ENCODE assay signal across 9 mouse cellular contexts in the genomic region with DNA sequence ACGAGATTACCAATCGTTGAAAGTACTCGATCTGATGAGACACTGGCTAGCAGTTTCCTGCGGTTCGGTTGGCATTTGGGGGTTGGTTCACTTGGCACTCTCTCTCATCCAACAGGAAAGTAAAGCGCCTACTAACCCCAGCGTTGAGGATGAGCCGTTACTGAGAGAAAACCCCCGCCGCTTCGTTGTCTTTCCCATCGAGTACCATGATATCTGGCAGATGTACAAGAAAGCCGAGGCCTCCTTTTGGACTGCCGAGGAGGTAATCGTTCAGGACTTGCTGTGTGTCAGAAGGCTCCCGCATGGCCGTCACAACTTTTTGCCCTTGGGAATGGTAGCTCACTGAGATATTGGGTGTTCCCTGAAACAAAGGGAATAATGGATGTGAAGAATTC. TPM values are rescaled to one million over a fixed set of nuclear protein-coding genes. Genes with fewer than 3 reads are reported as not detected.
DNase-seq lines count a peak whose midpoint lies in the region; ATAC-seq and TF ChIP-seq lines count a peak whose summit lies in the region.
"Had no signal": no experiment of that assay in that cellular context is flagged by ENCODE, and none has a peak within 500 bp of the region (broad histone marks: within the 10 kb centered on the region; RNA-seq: fewer than 3 reads in every experiment).

No protein-coding gene starts in this region.

- peaks cover 36% of the 10 kb centered on the region for H3K36me3 ChIP-seq in heart, embryonic 14.5 days (ENCODE audit: control insufficient read depth, insufficient read depth, low read length)
- H3K36me3 ChIP-seq in ES-E14 (ENCODE audit: control insufficient read depth, insufficient read depth, low read length, poor library complexity, severe bottlenecking), result peaks cover 35% of the 10 kb centered on the region
- no peaks in the 10 kb centered on the region; the same call in 1 of the 2 replicates for H3K36me3 ChIP-seq in forebrain, postnatal 0 days (ENCODE audit: insufficient read depth)
- H3K36me3 ChIP-seq in macrophage (ENCODE audit: inconsistent target), result no peaks in the 10 kb centered on the region

- peaks cover 11 to 49% of the 10 kb centered on the region in 2 experiments for H3K4me1 ChIP-seq in heart, embryonic 14.5 days (ENCODE audit: control insufficient read depth in 2 of 2, insufficient read depth in 2 of 2, low read length in 2 of 2)
- H3K4me1 ChIP-seq in ES-E14 (ENCODE audit: control insufficient read depth in 2 of 2, insufficient read depth in 2 of 2, low read length in 2 of 2, poor library complexity in 1 of 2), result peaks cover 5 to 10% of the 10 kb centered on the region in 2 experiments
- H3K4me1 ChIP-seq in forebrain, postnatal 0 days (ENCODE audit: insufficient read depth), result peaks cover 11% of the 10 kb centered on the region; the same call in 1 of the 2 replicates

- 1% methylated on average over 17 of the region's 17 CpGs for WGBS in heart, embryonic 14.5 days
- WGBS in forebrain, postnatal 0 days, result under 1% methylated on average over 17 of the region's 17 CpGs
- 4% methylated on average over 17 of the region's 17 CpGs for WGBS in macrophage (ENCODE audit: missing documents)

- H3K9ac ChIP-seq in heart, embryonic 14.5 days (ENCODE audit: low read length), result peak overlapping the region; percentile 80
- H3K9ac ChIP-seq in ES-E14 (ENCODE audit: insufficient read depth, low read depth, low read length, poor library complexity, severe bottlenecking), result peak overlapping the region; percentile 98
- H3K9ac ChIP-seq in forebrain, postnatal 0 days, result peak overlapping the region; percentile 73

- peak overlapping the region; percentile 69 to 78 for H3K4me3 ChIP-seq in heart, embryonic 14.5 days (ENCODE audit: control insufficient read depth in 1 of 2, insufficient read depth in 1 of 2, low read depth in 1 of 2, low read length in 2 of 2)
- H3K4me3 ChIP-seq in ES-E14 (ENCODE audit: insufficient read depth in 1 of 2, low read depth in 1 of 2, low read length in 2 of 2, poor library complexity in 1 of 2, severe bottlenecking in 1 of 2) (peak overlapping the region; percentile 96 to 99), macrophage (ENCODE audit: inconsistent target) (peak overlapping the region; percentile 42)
- H3K4me3 ChIP-seq in forebrain, postnatal 0 days (ENCODE audit: low read depth, low read length), result peak overlapping the region; percentile 83

- no peak for TF ChIP-seq CTCF in forebrain, postnatal 0 days (IDR thresholded peaks at IDR 0.05; ENCODE audit: low read depth)

- peak overlapping the region; percentile 41 to 70 for H3K27ac ChIP-seq in heart, embryonic 14.5 days (replicated peaks in 1 of 2; ENCODE audit: control insufficient read depth in 1 of 2, insufficient read depth in 1 of 2, low read depth in 2 of 2, low read length in 2 of 2)
- H3K27ac ChIP-seq in ES-E14 (ENCODE audit: insufficient read depth, low read depth, low read length, poor library complexity, severe bottlenecking) (0 out of 2 replicates have a peak overlapping the region, but pooled peaks have one; percentile 8), macrophage (peak overlapping the region; percentile 40)
- no peak overlapping the region for H3K27ac ChIP-seq in forebrain, postnatal 0 days (ENCODE audit: low read depth, low read length)

- no peaks in the 10 kb centered on the region for H3K27me3 ChIP-seq in heart, embryonic 14.5 days (ENCODE audit: control insufficient read depth, insufficient read depth, low read length)
- no peaks in the 10 kb centered on the region; the same call in 1 of the 2 replicates for H3K27me3 ChIP-seq in forebrain, postnatal 0 days (ENCODE audit: insufficient read depth, low read length)

- ATAC-seq in heart, embryonic 14.5 days (ENCODE audit: insufficient number of reproducible peaks, insufficient read depth, low FRiP score, low read depth), result no peak
- no peak for ATAC-seq in forebrain, postnatal 0 days

- peak overlapping the region; percentile 83 for H3K4me2 ChIP-seq in heart, embryonic 14.5 days (ENCODE audit: low read length)
- H3K4me2 ChIP-seq in forebrain, postnatal 0 days (ENCODE audit: low read depth), result peak overlapping the region; percentile 73

- intact Hi-C loops in heart, postnatal 14 days (cut with DNase I), result no loop called here

- DNase-seq in heart, postnatal 14 days, result no peak
- DNase-seq in ES-E14 (ENCODE audit: low read depth, low spot score), result no peak
- DNase-seq in forebrain, postnatal 0 days, result no peak
- DNase-seq in cerebellum, adult 11 months, result no peak
- DNase-seq in cerebellum, adult 11-12 months, result no peak
- no peak for DNase-seq in adrenal gland, postnatal 25 days

- H3K79me2 ChIP-seq in macrophage (ENCODE audit: inconsistent target), result peaks cover 8% of the 10 kb centered on the region

- in situ Hi-C loops in ES-E14 (cut with MboI; ENCODE audit: low sequenced_read_pairs in 2 of 2, unreplicated experiment in 2 of 2), result loop anchor here in 1 of 2 experiments (10.0 kb wide), 1 partner anchor 234 kb away; no protein-coding TSS in a partner anchor

- H3K9me3 ChIP-seq in heart, embryonic 14.5 days (ENCODE audit: control insufficient read depth, low read length), result no peaks in the 10 kb centered on the region
- H3K9me3 ChIP-seq in ES-E14 (ENCODE audit: control insufficient read depth, insufficient read depth, low read depth, low read length), result no peaks in the 10 kb centered on the region
- H3K9me3 ChIP-seq in forebrain, postnatal 0 days (ENCODE audit: low read length), result no peaks in the 10 kb centered on the region

TF ChIP-seq in ES-E14, 5 proteins besides CTCF, POLR2A, EP300 and RAD21:
- TF ChIP-seq MAFK (IDR thresholded peaks at IDR 0.05; ENCODE audit: insufficient read depth, low read depth, low read length) (no peak), CHD2 (IDR thresholded peaks at IDR 0.05; ENCODE audit: low read depth, low read length) (no peak), HCFC1 (IDR thresholded peaks at IDR 0.05; ENCODE audit: borderline replicate concordance, insufficient read depth, low read length) (no peak), ZC3H11A (IDR thresholded peaks at IDR 0.05; ENCODE audit: borderline replicate concordance, low read depth, low read length) (no peak), ZNF384 (IDR thresholded peaks at IDR 0.05; ENCODE audit: low read depth, low read length) (no peak)
TF ChIP-seq in ES-E14: peak in this region for 0.

RNA-seq across cellular contexts. Expression of a gene that starts 0.8 kb away (rescaled TPM):
- 189 and 209 TPM in 2 replicates for polyA plus RNA-seq in heart, embryonic 14.5 days (2014; fragmentation: Nextera tagmentation; extraction: Ambion mirVana)
- 10 to 100 TPM in 1 of 2 experiments, 1 to 10 TPM in 1; 9.2 to 20.7 TPM for total RNA-seq in heart, postnatal 14 days (2021)
- 98.6 and 112 TPM in 2 replicates for total RNA-seq in ES-E14 (2012; rRNA removed)
- 18.2 and 19.2 TPM in 2 replicates for total RNA-seq in forebrain, postnatal 0 days (2014; rRNA removed)
- 50.3 and 50.7 TPM in 2 replicates for polyA plus RNA-seq in forebrain, postnatal 0 days (2015; fragmentation: Nextera tagmentation; extraction: Ambion mirVana)
- 10 to 100 TPM in 2 of 26 experiments, 1 to 10 TPM in 18, under 1 TPM in 4, not detected in 2; 0.38 to 14.6 (median 3.1) TPM for total RNA-seq in macrophage (2018; cell fraction: chromatin; rRNA removed)
- total RNA-seq in macrophage (2018; cell fraction: cytosol; rRNA removed), result 1 to 10 TPM; 2.1 to 9.9 (median 4.3) TPM
- total RNA-seq in macrophage (2018; cell fraction: nucleus; rRNA removed), result 10 to 100 TPM in 1 of 26 experiments, 1 to 10 TPM in 22, under 1 TPM in 3; 0.59 to 57.8 (median 1.9) TPM
- polyA plus RNA-seq in macrophage (2018), result 1.3 to 36.1 TPM (median 10.5 TPM) in 3 replicates
- 26.7 and 30.0 TPM in 2 replicates for total RNA-seq in adrenal gland, postnatal 25 days (2021)

RNA-seq across cellular contexts. Expression of a gene that starts 27.2 kb away (rescaled TPM):
- 0.91 and 1.2 TPM in 2 replicates for polyA plus RNA-seq in heart, embryonic 14.5 days (2014; fragmentation: Nextera tagmentation; extraction: Ambion mirVana)
- 1 to 10 TPM; 5.5 to 6.0 TPM for total RNA-seq in heart, postnatal 14 days (2021)
- total RNA-seq in ES-E14 (2012; rRNA removed), result not detected in 2 replicates
- 4.2 and 5.8 TPM in 2 replicates for total RNA-seq in forebrain, postnatal 0 days (2014; rRNA removed)
- polyA plus RNA-seq in forebrain, postnatal 0 days (2015; fragmentation: Nextera tagmentation; extraction: Ambion mirVana), result 2.1 and 2.3 TPM in 2 replicates
- 1 to 10 TPM in 1 of 26 experiments, not detected in 25; 1.1 TPM for total RNA-seq in macrophage (2018; cell fraction: chromatin; rRNA removed)
- not detected for total RNA-seq in macrophage (2018; cell fraction: cytosol; rRNA removed)
- not detected for total RNA-seq in macrophage (2018; cell fraction: nucleus; rRNA removed)
- polyA plus RNA-seq in macrophage (2018), result not detected in 3 replicates
- total RNA-seq in adrenal gland, postnatal 25 days (2021), result 2.5 and 5.0 TPM in 2 replicates
- total RNA-seq: hematopoietic stem cell, adult 5-6 weeks had no signal

RNA-seq across cellular contexts. Expression of a gene that starts 57.7 kb away (rescaled TPM):
- 22.3 and 23.8 TPM in 2 replicates for polyA plus RNA-seq in heart, embryonic 14.5 days (2014; fragmentation: Nextera tagmentation; extraction: Ambion mirVana)
- 10 to 100 TPM; 17.5 to 19.5 TPM for total RNA-seq in heart, postnatal 14 days (2021)
- total RNA-seq in ES-E14 (2012; rRNA removed), result 7.3 and 9.7 TPM in 2 replicates
- 27.3 and 30.7 TPM in 2 replicates for total RNA-seq in forebrain, postnatal 0 days (2014; rRNA removed)
- polyA plus RNA-seq in forebrain, postnatal 0 days (2015; fragmentation: Nextera tagmentation; extraction: Ambion mirVana), result 20.4 and 22.9 TPM in 2 replicates
- 1 to 10 TPM in 19 of 26 experiments, under 1 TPM in 7; 0.46 to 4.9 (median 1.4) TPM for total RNA-seq in macrophage (2018; cell fraction: chromatin; rRNA removed)
- 1 to 10 TPM in 23 of 26 experiments, under 1 TPM in 3; 0.91 to 7.4 (median 1.8) TPM for total RNA-seq in macrophage (2018; cell fraction: cytosol; rRNA removed)
- total RNA-seq in macrophage (2018; cell fraction: nucleus; rRNA removed), result 1 to 10 TPM in 25 of 26 experiments, under 1 TPM in 1; 0.94 to 7.8 (median 1.8) TPM
- polyA plus RNA-seq in macrophage (2018), result 2.1 to 3.6 TPM (median 3.3 TPM) in 3 replicates
- total RNA-seq in adrenal gland, postnatal 25 days (2021), result 9.8 and 14.8 TPM in 2 replicates

Comparison
In these comparisons a context has a peak if more than half of its experiments do, and no peak if none do; other contexts are left out.
1. H3K4me3 ChIP-seq: peak in every context shown above with its lines; median percentile 98 in ES-E14; 83 in forebrain, postnatal 0 days; 74 in heart, embryonic 14.5 days; 42 in macrophage.